Mouse (Mus musculus) spleen, postnatal 10 days (tissue): ENCODE measurements at regions not wholly inside any gene's neighbourhood (a gene's known extent, or its start where the extent isn't known, plus 50 kb on each side); places are given as distances from the start of the nearest gene placed in this dataset.

Experiments
- DNase-seq, 2 experiments: peaks; one replicate each; pipeline ENCODE4 v3.0.0; 2021 to 2022; ENCODE audit warnings: low spot score in 2 of 2

DNA sequence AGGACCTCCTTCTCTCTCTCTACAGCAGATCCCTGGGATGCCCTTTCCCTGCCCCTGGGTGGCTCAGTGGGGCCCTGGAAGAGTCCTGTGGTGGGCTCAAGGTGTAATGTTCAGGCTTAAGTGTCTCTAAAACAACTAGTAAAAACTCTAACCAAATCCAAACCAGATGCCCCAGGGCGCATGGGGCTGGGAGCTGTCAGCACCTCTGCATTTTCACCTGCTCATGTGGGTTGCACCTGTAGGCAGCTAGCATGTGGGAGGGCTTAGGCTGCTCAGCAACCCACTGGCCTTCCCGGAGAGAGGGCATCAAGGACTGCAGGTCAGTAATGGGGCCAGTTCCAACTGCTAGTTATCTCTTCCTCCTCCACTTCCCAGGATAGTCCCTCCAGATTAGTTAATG, 104.8 kb upstream of the Gm12830 start:
- no peak for DNase-seq

DNA sequence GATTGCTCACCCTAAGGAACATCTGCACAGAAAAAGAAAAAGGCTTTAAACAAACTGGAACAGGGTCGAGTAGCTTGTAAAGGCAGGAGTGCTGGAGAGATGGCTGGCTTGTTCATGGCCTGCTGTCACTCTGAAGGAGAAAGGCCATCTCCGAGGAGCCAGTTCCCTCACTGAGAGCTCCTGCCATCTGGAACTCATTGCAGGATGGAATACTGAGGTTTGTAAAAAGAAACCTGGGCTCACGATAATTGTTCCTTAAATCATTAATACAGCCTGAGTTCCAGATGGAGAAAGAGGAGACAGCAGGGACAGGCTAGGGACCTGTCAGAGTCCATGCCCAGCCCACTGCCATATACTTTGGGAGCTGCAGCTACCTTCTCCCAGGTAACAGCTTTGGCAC, 100.8 kb upstream of the Gm12830 start:
- DNase-seq: no peak

DNA sequence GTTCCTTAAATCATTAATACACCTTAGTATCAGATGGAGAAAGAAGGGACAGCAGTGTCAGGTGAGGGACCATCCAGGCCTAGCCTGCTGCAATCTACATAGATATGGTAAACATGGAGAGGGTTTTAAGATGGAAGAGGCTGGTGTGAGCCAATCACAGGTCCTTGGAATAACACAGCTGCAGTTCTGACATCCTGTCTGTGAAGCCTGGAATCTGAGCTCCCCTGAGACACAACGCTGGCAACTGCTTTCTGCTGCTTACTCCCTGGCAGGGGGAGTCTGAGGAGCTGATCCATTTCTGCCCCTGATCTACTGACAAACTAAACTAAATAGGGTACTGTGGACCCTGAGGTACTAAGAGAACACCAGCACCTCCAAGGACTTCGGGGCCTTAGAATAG, 100.1 kb upstream of the Gm12830 start:
- no peak for DNase-seq

DNA sequence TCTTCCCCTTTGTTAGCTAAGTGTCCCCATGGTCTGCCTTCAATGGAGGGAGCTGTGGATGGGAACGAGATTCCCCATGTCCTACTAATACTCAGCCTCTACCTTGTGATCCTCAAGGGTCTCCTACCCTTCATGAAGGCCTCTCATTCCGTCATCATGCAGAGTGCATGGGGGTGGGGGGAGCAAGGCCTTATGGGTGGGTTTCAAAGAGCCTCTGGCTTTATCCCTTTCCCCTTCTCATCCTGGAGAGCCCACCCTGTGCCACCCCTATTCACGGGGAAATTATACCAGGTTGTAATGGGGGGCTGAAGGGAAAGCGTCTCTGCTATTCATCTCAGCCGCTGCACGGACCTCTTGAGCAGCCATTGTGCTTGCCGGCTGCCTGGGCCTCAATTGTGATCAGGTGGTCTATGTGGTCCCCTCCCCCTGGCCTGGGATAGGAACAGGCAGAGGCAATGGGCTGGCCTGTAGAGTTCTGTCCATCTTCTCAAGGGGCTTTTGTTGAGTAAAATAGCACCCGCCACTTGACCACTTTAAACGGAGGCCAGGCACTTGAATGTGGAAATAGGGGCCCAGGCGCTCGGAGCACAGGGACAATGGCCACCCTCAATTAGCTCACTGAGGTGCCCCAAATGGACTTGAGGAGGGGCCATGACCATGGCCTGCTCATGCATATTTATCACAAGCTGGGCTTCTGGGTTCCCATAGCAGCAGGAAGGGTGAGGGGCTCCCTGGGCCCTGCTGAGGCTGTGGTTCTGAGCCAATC, 93.1 kb upstream of the Gm12830 start:
- no peak for DNase-seq

DNA sequence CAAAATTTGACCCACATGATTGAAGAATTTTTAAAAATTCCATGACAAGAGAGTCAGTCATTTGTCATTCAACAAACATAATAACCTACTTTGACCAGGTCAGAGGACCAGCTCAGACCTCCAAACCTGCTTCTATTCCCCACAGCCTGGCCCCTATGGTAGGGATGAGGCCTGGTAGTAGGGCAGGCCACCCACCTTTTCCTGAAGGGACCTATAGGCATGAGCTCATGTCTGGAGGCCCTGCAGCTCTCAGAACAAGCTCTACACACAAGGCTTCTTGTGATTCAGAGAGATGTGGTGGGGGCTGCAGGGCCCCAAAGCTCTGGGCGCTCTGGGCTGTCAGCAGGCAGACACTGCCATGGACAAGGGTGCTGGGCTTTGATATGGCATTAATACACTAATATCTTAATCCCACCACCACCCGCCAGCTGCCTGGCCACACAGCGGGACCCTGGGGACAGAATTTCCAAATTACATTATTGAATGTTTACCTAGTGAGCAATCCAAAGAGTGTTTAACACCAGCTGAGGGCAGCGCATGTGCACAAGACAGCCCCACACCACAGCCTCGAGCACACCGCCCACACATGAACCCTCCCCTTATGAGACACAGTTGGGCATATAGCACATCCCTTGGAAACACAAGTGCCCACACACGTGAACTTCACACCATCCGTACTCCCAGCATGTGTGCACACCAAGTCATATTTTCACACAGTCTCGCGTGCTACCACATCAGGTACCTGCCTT, 88.1 kb upstream of the Gm12830 start:
- no peak for DNase-seq

DNA sequence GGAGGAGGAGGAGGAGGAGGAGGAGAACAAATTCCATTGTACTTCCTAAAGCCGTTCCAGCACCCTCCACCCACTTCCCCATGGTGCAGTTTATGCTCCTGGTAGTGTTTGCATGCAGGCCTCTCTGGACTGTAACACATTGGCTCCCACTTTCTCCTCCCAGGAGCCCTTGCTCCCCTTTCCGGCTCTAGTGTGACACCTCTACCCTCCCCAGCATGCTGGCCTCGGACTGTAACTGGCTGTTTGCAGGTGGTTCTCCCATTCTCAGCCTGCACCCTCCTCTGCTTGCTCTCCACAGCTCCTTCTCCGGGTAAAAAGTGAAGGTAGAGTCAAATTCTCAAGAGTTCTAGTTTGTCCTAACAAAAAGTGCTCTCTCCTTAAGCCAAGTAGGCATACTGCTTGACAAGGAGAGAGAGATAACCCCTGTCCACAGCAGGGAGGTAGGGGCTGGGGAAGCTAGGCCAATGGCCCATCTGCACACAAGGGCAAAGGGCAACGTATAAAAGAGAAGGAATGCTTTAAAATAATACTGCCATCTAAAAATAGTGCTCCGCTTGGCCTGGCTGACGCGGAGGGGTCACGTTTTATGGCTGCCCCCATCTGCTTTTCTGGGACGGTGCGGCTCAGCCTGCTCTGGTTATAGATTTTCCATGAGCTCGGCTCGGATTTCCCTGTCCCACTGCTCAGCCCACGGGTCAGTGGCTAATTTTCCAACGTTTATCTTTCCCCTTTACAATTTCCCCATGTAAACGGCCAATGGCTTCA, 82.4 kb upstream of the Gm12830 start:
- DNase-seq: no peak

DNA sequence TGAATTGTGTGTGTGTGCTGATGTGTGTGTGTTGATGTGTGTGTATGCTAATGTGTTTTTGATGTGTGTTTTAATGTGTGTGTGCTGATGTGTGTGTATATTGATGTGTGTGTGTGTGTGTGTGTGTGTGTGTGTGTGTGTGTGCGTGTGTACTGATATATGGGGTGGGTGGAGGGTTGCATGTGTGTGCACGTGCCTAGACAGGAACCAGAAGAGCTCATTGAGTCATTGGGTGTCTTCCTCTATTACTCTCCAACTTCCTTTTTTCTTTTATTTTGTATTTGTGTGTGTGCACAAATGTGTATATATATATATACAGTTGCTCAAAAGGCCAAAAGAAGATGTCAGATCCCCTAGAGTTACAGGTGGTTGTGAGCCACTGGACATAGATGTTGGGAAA, 73.4 kb upstream of the Gm12830 start:
- no peak for DNase-seq

DNA sequence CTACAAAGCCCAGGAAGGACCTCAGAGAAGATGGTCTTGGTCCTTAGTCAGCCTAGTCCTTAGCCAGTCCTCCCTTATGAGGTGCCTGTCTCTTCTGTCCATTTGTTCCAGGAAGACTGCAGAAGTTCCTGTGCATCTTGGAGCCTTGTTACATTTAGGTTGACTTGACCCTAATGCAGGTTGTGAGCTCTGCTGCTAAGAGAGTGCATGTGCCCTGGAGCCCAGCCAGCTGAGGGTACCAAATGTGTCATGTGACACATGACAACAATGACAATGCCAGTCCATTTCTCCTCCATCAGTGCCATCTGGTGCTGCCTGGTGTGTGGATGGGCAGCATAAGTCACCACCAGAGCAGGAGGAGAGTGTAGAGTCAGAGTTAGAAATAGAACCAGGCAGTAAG, 61.7 kb upstream of the Gm12830 start:
- DNase-seq: no peak

DNA sequence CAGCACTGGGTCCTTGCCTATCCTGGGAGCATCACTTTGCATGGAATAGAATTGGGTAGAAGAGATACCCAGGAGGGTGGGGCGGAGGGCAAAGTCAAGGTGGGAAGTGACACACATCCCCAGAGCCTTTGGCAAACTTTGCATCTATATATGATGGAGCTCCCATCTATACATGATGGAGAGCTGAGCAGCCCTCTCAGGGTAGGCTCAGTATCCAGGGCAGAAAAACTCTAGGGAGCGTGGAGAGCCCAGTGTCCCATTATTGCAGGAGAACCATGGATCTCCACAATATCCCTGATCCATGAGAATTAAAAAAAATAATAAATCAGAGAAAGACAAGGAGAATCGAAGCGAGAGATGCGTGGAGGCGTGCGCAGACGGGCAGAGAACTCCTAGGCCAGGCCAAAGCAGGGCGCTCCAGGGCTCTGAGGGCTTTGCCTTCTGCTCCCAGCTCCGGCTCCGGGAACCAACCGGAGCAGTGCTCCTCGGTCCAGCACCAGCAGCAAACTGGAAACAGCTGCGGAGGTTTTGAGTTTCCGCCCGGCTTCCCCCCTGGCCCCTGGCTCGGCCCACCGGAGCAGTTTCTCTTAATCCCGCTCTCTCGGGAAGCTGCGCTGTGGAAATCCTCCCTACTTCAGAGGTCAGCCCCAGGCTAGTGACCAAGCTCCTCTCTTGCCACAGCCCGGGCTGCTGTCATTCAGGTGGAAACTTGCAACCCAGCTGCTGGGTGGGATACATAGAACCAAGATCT, 54.7 kb upstream of the Gm12830 start:
- no peak for DNase-seq
